In genomic region chr2:68911587-68912483, GRCm38 (mm10) we compare ENCODE assay signal across 17 mouse cellular contexts. TPM values are rescaled to one million over a fixed set of nuclear protein-coding genes. Genes with fewer than 3 reads are reported as not detected.
DNase-seq lines count a peak whose midpoint lies in the region; ATAC-seq lines count a peak whose summit lies in the region.
"Had no signal": no experiment of that assay in that cellular context is flagged by ENCODE, and none has a peak within 500 bp of the region (broad histone marks: within the 10 kb centered on the region; RNA-seq: fewer than 3 reads in every experiment).

No protein-coding gene starts in this region.

- no peak overlapping the region for H3K4me3 ChIP-seq in embryonic facial prominence, embryonic 14.5 days (ENCODE audit: low read depth, low read length)
- no peak overlapping the region for H3K4me3 ChIP-seq in embryonic facial prominence, embryonic 10.5 days
- no peak overlapping the region for H3K4me3 ChIP-seq in hindbrain, embryonic 16.5 days (ENCODE audit: low read length)
- no peak overlapping the region for H3K4me3 ChIP-seq in hindbrain, embryonic 14.5 days (replicated peaks; ENCODE audit: low read length)
- no peak overlapping the region for H3K4me3 ChIP-seq in neural tube, embryonic 12.5 days
- H3K4me3 ChIP-seq: heart, embryonic 13.5 days; limb, embryonic 13.5 days; liver, embryonic 15.5 days; midbrain, embryonic 12.5 days had no signal

- H3K27ac ChIP-seq in embryonic facial prominence, embryonic 14.5 days (replicated peaks; ENCODE audit: low read depth, low read length): no peak overlapping the region
- H3K27ac ChIP-seq in embryonic facial prominence, embryonic 10.5 days (replicated peaks): no peak overlapping the region
- no peak overlapping the region for H3K27ac ChIP-seq in hindbrain, embryonic 16.5 days (ENCODE audit: low read depth, low read length)
- H3K27ac ChIP-seq in hindbrain, embryonic 14.5 days: no peak overlapping the region
- H3K27ac ChIP-seq in neural tube, embryonic 12.5 days: no peak overlapping the region
- H3K27ac ChIP-seq: heart, embryonic 13.5 days; limb, embryonic 13.5 days; liver, embryonic 15.5 days; midbrain, embryonic 12.5 days had no signal

- no peak overlapping the region for H3K4me2 ChIP-seq in embryonic facial prominence, embryonic 14.5 days (ENCODE audit: low read depth, low read length)
- no peak overlapping the region for H3K4me2 ChIP-seq in hindbrain, embryonic 16.5 days (ENCODE audit: low read length)
- no peak overlapping the region for H3K4me2 ChIP-seq in hindbrain, embryonic 14.5 days (replicated peaks)
- no peak overlapping the region for H3K4me2 ChIP-seq in neural tube, embryonic 12.5 days (replicated peaks)
- H3K4me2 ChIP-seq: heart, embryonic 13.5 days; limb, embryonic 13.5 days; liver, embryonic 15.5 days; midbrain, embryonic 12.5 days had no signal

- no peak for DNase-seq in embryonic facial prominence, embryonic 14.5 days (ENCODE audit: low spot score)
- DNase-seq in embryonic facial prominence, embryonic 10.5 days (ENCODE audit: low spot score): no peak
- DNase-seq in hindbrain, embryonic 14.5 days (ENCODE audit: low spot score): no peak
- DNase-seq in neural tube, embryonic 10.5 days (ENCODE audit: extremely low spot score, low spot score): no peak
- DNase-seq in skeletal muscle tissue, adult 2 months (ENCODE audit: low read depth, low spot score): peak; percentile 39
- DNase-seq in gastrocnemius, postnatal 14 days: no peak
- DNase-seq: adrenal gland, postnatal 14 days; cerebellum, adult 8-10 months; heart, postnatal 4 days; lung, postnatal 4 days; spleen, adult 18-20 months had no signal

- no peaks in the 10 kb centered on the region for H3K9me3 ChIP-seq in embryonic facial prominence, embryonic 14.5 days (ENCODE audit: control insufficient read depth, low read length)
- no peaks in the 10 kb centered on the region for H3K9me3 ChIP-seq in embryonic facial prominence, embryonic 10.5 days
- no peaks in the 10 kb centered on the region; the same call in 1 of the 2 replicates for H3K9me3 ChIP-seq in hindbrain, embryonic 16.5 days (ENCODE audit: control insufficient read depth, low read length)
- no peaks in the 10 kb centered on the region for H3K9me3 ChIP-seq in hindbrain, embryonic 14.5 days (ENCODE audit: control insufficient read depth, low read length)
- no peaks in the 10 kb centered on the region for H3K9me3 ChIP-seq in neural tube, embryonic 12.5 days
- H3K9me3 ChIP-seq: heart, embryonic 13.5 days; limb, embryonic 13.5 days; liver, embryonic 15.5 days; midbrain, embryonic 12.5 days had no signal

- no peaks in the 10 kb centered on the region for H3K27me3 ChIP-seq in embryonic facial prominence, embryonic 14.5 days (replicated peaks; ENCODE audit: control insufficient read depth, insufficient read depth, low read length)
- H3K27me3 ChIP-seq in embryonic facial prominence, embryonic 10.5 days (replicated peaks; ENCODE audit: low read depth, poor library complexity, severe bottlenecking): no peaks in the 10 kb centered on the region
- H3K27me3 ChIP-seq in hindbrain, embryonic 16.5 days (replicated peaks; ENCODE audit: control insufficient read depth, insufficient read depth, low read length): no peaks in the 10 kb centered on the region
- no peaks in the 10 kb centered on the region for H3K27me3 ChIP-seq in hindbrain, embryonic 14.5 days (ENCODE audit: control insufficient read depth, insufficient read depth, low read length)
- H3K27me3 ChIP-seq in neural tube, embryonic 12.5 days (replicated peaks): no peaks in the 10 kb centered on the region
- H3K27me3 ChIP-seq: heart, embryonic 13.5 days; limb, embryonic 13.5 days; liver, embryonic 15.5 days; midbrain, embryonic 12.5 days had no signal

- peak; percentile 53; the same call in 1 of the 2 replicates for ATAC-seq in embryonic facial prominence, embryonic 14.5 days (ENCODE audit: low read depth)
- ATAC-seq in hindbrain, embryonic 16.5 days: peak; percentile 28; the same call in 1 of the 2 replicates
- no peak; the same call in 1 of the 2 replicates for ATAC-seq in hindbrain, embryonic 14.5 days (ENCODE audit: low FRiP score)
- ATAC-seq in neural tube, embryonic 12.5 days (ENCODE audit: low FRiP score, low read depth): 0 out of 2 replicates have a peak, but pooled peaks have one; percentile 25

- intact Hi-C loops in gastrocnemius, postnatal 14 days (cut with DNase I; ENCODE audit: low total_unique reads): no loop called here

- no peak overlapping the region for H3K9ac ChIP-seq in embryonic facial prominence, embryonic 14.5 days (ENCODE audit: low read depth, low read length)
- no peak overlapping the region for H3K9ac ChIP-seq in hindbrain, embryonic 16.5 days (ENCODE audit: low read depth, low read length)
- H3K9ac ChIP-seq in hindbrain, embryonic 14.5 days: no peak overlapping the region
- no peak overlapping the region for H3K9ac ChIP-seq in neural tube, embryonic 12.5 days
- H3K9ac ChIP-seq: heart, embryonic 13.5 days; limb, embryonic 13.5 days; liver, embryonic 15.5 days; midbrain, embryonic 12.5 days had no signal

- 81% methylated on average over 12 of the region's 12 CpGs for WGBS in embryonic facial prominence, embryonic 14.5 days
- 90% methylated on average over 12 of the region's 12 CpGs for WGBS in embryonic facial prominence, embryonic 10.5 days
- 79% methylated on average over 12 of the region's 12 CpGs for WGBS in hindbrain, embryonic 16.5 days
- 76% methylated on average over 12 of the region's 12 CpGs for WGBS in hindbrain, embryonic 14.5 days
- 87% methylated on average over 12 of the region's 12 CpGs for WGBS in neural tube, embryonic 12.5 days

- H3K36me3 ChIP-seq in embryonic facial prominence, embryonic 14.5 days (ENCODE audit: control insufficient read depth, insufficient read depth, low read length): no peaks in the 10 kb centered on the region
- H3K36me3 ChIP-seq in embryonic facial prominence, embryonic 10.5 days (replicated peaks): peaks cover 2% of the 10 kb centered on the region; the same call in 1 of the 2 replicates
- H3K36me3 ChIP-seq in hindbrain, embryonic 16.5 days (ENCODE audit: control insufficient read depth, insufficient read depth, low read length): no peaks in the 10 kb centered on the region
- no peaks in the 10 kb centered on the region for H3K36me3 ChIP-seq in hindbrain, embryonic 14.5 days (replicated peaks; ENCODE audit: control insufficient read depth, insufficient read depth)
- H3K36me3 ChIP-seq in neural tube, embryonic 12.5 days: no peaks in the 10 kb centered on the region
- H3K36me3 ChIP-seq: heart, embryonic 13.5 days; limb, embryonic 13.5 days; liver, embryonic 15.5 days; midbrain, embryonic 12.5 days had no signal

- 0 out of 2 replicates have a peak, but pooled peaks cover 3% of the 10 kb centered on the region for H3K4me1 ChIP-seq in embryonic facial prominence, embryonic 14.5 days (ENCODE audit: control insufficient read depth, insufficient read depth, low read length)
- H3K4me1 ChIP-seq in embryonic facial prominence, embryonic 10.5 days: no peaks in the 10 kb centered on the region
- no peaks in the 10 kb centered on the region for H3K4me1 ChIP-seq in hindbrain, embryonic 16.5 days (ENCODE audit: control insufficient read depth, insufficient read depth, low read depth, low read length)
- no peaks in the 10 kb centered on the region for H3K4me1 ChIP-seq in hindbrain, embryonic 14.5 days (replicated peaks; ENCODE audit: control insufficient read depth, insufficient read depth, low read length)
- no peaks in the 10 kb centered on the region for H3K4me1 ChIP-seq in neural tube, embryonic 12.5 days
- H3K4me1 ChIP-seq: limb, embryonic 13.5 days; midbrain, embryonic 12.5 days had no signal

RNA-seq across cellular contexts. Expression of gene Cers6, which starts 50.6 kb away (rescaled TPM):
- 24.3 and 26.0 TPM in 2 replicates for polyA plus RNA-seq in embryonic facial prominence, embryonic 14.5 days (2014; fragmentation: Nextera tagmentation; extraction: Ambion mirVana)
- polyA plus RNA-seq in embryonic facial prominence, embryonic 10.5 days (2016; fragmentation: Nextera tagmentation; extraction: Ambion mirVana): 28.4 and 28.8 TPM in 2 replicates
- polyA plus RNA-seq in hindbrain, embryonic 16.5 days (2015; fragmentation: Nextera tagmentation; extraction: Ambion mirVana): 45.0 and 54.7 TPM in 2 replicates
- polyA plus RNA-seq in hindbrain, embryonic 14.5 days (2014; fragmentation: Nextera tagmentation; extraction: Ambion mirVana): 80.1 and 81.4 TPM in 2 replicates
- polyA plus RNA-seq in neural tube, embryonic 12.5 days (2016; fragmentation: Nextera tagmentation; extraction: Ambion mirVana): 66.7 and 76.8 TPM in 2 replicates
- total RNA-seq in gastrocnemius, postnatal 14 days (2021): 1 to 10 TPM; 3.5 to 3.8 TPM
